Mouse (Mus musculus) hindbrain, postnatal 0 days (tissue): Measurements from ENCODE around the gene Fndc3b. TPM values are rescaled to one million over a fixed set of nuclear protein-coding genes. Genes with fewer than 3 reads are reported as not detected.

Experiments
- ATAC-seq: fragments of 200-750 bp; cut with Nextera tagmentation; 2 replicates; pipeline ENCODE4 v1.8.0; 2017; ENCODE audit warnings: mild to moderate bottlenecking, moderate TSS enrichment, moderate library complexity
- DNase-seq: peaks from one replicate; pipeline ENCODE4 v3.0.0-alpha.2; 2015; ENCODE audit warnings: low spot score
- H3K27ac ChIP-seq: fragments of 300-500 bp; sonication (generic); 2 replicates; pipeline ENCODE4 v1.5.1; 2014; ENCODE audit warnings: mild to moderate bottlenecking
- H3K27me3 ChIP-seq: fragments of 300-500 bp; sonication (generic); 2 replicates; pipeline ENCODE4 v1.6.1; 2014; ENCODE audit warnings: low read length, mixed read lengths; ENCODE audit not compliant: insufficient read depth
- H3K36me3 ChIP-seq: fragments of 300-500 bp; sonication (generic); 2 replicates; pipeline ENCODE4 v1.6.1; 2014; ENCODE audit warnings: low read length, mixed read lengths; ENCODE audit not compliant: insufficient read depth
- H3K4me1 ChIP-seq: fragments of 300-500 bp; sonication (generic); 2 replicates; pipeline ENCODE4 v1.6.1; 2014; ENCODE audit warnings: antibody characterized with exemption, low read length, mixed read lengths; ENCODE audit not compliant: insufficient read depth
- H3K4me2 ChIP-seq: fragments of 300-500 bp; sonication (generic); 2 replicates; pipeline ENCODE4 v1.6.1; 2014; ENCODE audit warnings: low read depth, mild to moderate bottlenecking, low read length, moderate library complexity, mixed read lengths
- H3K4me3 ChIP-seq: fragments of 300-500 bp; sonication (generic); 2 replicates; pipeline ENCODE4 v1.5.1; 2014; ENCODE audit warnings: low read length
- H3K9ac ChIP-seq: fragments of 300-500 bp; sonication (generic); replicated peaks from 2 replicates; pipeline ENCODE4 v1.6.1; 2014; ENCODE audit warnings: mild to moderate bottlenecking, low read length, moderate library complexity, mixed read lengths
- H3K9me3 ChIP-seq: fragments of 300-500 bp; sonication (generic); 2 replicates; pipeline ENCODE4 v1.6.1; 2016; ENCODE audit warnings: low read length, mixed read lengths
- CTCF ChIP-seq: IDR thresholded peaks from 2 replicates; pipeline ENCODE4 v1.5.1; 2016; ENCODE audit warnings: antibody characterized with exemption, control low read depth, low read depth
- WGBS: fragments of 180-500 bp; shearing (Covaris S2); extraction: QIAGEN DNeasy Blood & Tissue Kit; methylation state at CpG from one replicate; pipeline ENCODE4 v1.1.7; 2014; 5-methylcytosine and 5-hydroxymethylcytosine counted together
- polyA plus RNA-seq: library from polyadenylated mRNA; unstranded; fragments of >200 nt; fragmentation: Nextera tagmentation; extraction: Ambion mirVana; gene quantifications from 2 replicates; pipeline ENCODE4 v1.2.1, GENCODE M21; 2015
- total RNA-seq: library from RNA; depleted of rRNA; stranded (reverse); fragments of >200 nt; gene quantifications from 2 replicates; pipeline ENCODE4 v1.2.3, GENCODE M21; 2014

Fndc3b gene
- total and polyA plus RNA-seq, 2 experiments from 2014 or later: 4.6 to 16.0 TPM

GRCm38 (mm10) chr3:27728176-27728575 lies 17.1 kb upstream of the Fndc3b start:
- TF ChIP-seq CTCF: no peak
- Histone ChIP-seq H3K27ac (no peak overlapping the region), H3K4me2 (no peak overlapping the region), H3K36me3 (no peaks in the 10 kb centered on the region), H3K4me1 (no peaks in the 10 kb centered on the region), H3K4me3 (no peak overlapping the region), H3K27me3 (no peaks in the 10 kb centered on the region), H3K9ac (no peak overlapping the region), H3K9me3 (no peaks in the 10 kb centered on the region)
- 16% methylated on average over 7 of the region's 7 CpGs for WGBS
- ATAC-seq: no peak
- no peak for DNase-seq

- Histone ChIP-seq H3K4me2 (no peak overlapping the region), H3K27me3 (no peaks in the 10 kb centered on the region), H3K4me3 (no peak overlapping the region), H3K9ac (no peak overlapping the region), H3K9me3 (no peaks in the 10 kb centered on the region), H3K4me1 (no peaks in the 10 kb centered on the region), H3K36me3 (no peaks in the 10 kb centered on the region), H3K27ac (no peak overlapping the region)
- TF ChIP-seq CTCF: no peak
- no peak for ATAC-seq
- WGBS: 77% methylated on average over 6 of the region's 6 CpGs
- DNase-seq: no peak
Observed at GRCm38 (mm10) chr3:27725752-27726151, 14.6 kb upstream of the Fndc3b start.

- H3K36me3 ChIP-seq: no peaks in the 10 kb centered on the region
- H3K9ac ChIP-seq: no peak overlapping the region
- WGBS: 53% methylated on average over 8 of the region's 8 CpGs
- H3K27me3 ChIP-seq: no peaks in the 10 kb centered on the region
- DNase-seq (no peak), ATAC-seq (no peak)
- H3K9me3 ChIP-seq: no peaks in the 10 kb centered on the region
- no peak overlapping the region for H3K4me3 ChIP-seq
- no peaks in the 10 kb centered on the region for H3K4me1 ChIP-seq
- no peak for TF ChIP-seq CTCF
- H3K27ac ChIP-seq: no peak overlapping the region
- H3K4me2 ChIP-seq: no peak overlapping the region
Observed at GRCm38 (mm10) chr3:27724208-27724607, 13.1 kb upstream of the Fndc3b start.

GRCm38 (mm10) chr3:27718829-27719365 lies 7.8 kb upstream of the Fndc3b start:
- TF ChIP-seq CTCF: no peak
- H3K4me2 ChIP-seq: no peak overlapping the region
- 89% methylated on average over 5 of the region's 5 CpGs for WGBS
- no peak overlapping the region for H3K4me3 ChIP-seq
- no peaks in the 10 kb centered on the region for H3K4me1 ChIP-seq
- no peak for DNase-seq
- no peak overlapping the region for H3K9ac ChIP-seq
- H3K9me3 ChIP-seq: no peaks in the 10 kb centered on the region
- no peaks in the 10 kb centered on the region for H3K36me3 ChIP-seq
- no peak overlapping the region for H3K27ac ChIP-seq
- H3K27me3 ChIP-seq: no peaks in the 10 kb centered on the region
- ATAC-seq: no peak

- H3K4me1 ChIP-seq: no peaks in the 10 kb centered on the region
- H3K9me3 ChIP-seq: no peaks in the 10 kb centered on the region
- no peaks in the 10 kb centered on the region for H3K27me3 ChIP-seq
- no peaks in the 10 kb centered on the region for H3K36me3 ChIP-seq
- ATAC-seq (no peak), DNase-seq (no peak)
- no peak overlapping the region for H3K4me2 ChIP-seq
- H3K9ac ChIP-seq: no peak overlapping the region
- H3K4me3 ChIP-seq: no peak overlapping the region
- no peak overlapping the region for H3K27ac ChIP-seq
- TF ChIP-seq CTCF: no peak
- 70% methylated on average over 4 of the region's 4 CpGs for WGBS
Observed at GRCm38 (mm10) chr3:27713971-27714370, 2.9 kb upstream of the Fndc3b start.

- Histone ChIP-seq H3K9me3 (no peaks in the 10 kb centered on the region), H3K27me3 (no peaks in the 10 kb centered on the region), H3K4me3 (no peak overlapping the region), H3K27ac (no peak overlapping the region), H3K9ac (no peak overlapping the region), H3K4me1 (no peaks in the 10 kb centered on the region), H3K36me3 (no peaks in the 10 kb centered on the region), H3K4me2 (no peak overlapping the region)
- TF ChIP-seq CTCF: no peak
- 64% methylated on average over 6 of the region's 6 CpGs for WGBS
- no peak for DNase-seq
- ATAC-seq: no peak
Observed at GRCm38 (mm10) chr3:27712421-27712820, 1.3 kb upstream of the Fndc3b start.

- H3K9me3 ChIP-seq: no peaks in the 10 kb centered on the region
- H3K36me3 ChIP-seq: no peaks in the 10 kb centered on the region
- 1% methylated on average over 71 of the region's 86 CpGs for WGBS
- peak overlapping the region; percentile 65 for H3K4me2 ChIP-seq
- DNase-seq (peak; percentile 63), ATAC-seq (peak; percentile 61)
- TF ChIP-seq CTCF: no peak
- H3K4me3 ChIP-seq: peak overlapping the region; percentile 85
- H3K27ac ChIP-seq: peak overlapping the region; percentile 90
- no peaks in the 10 kb centered on the region for H3K27me3 ChIP-seq
- no peaks in the 10 kb centered on the region for H3K4me1 ChIP-seq
- peak overlapping the region; percentile 76 for H3K9ac ChIP-seq
Observed at GRCm38 (mm10) chr3:27709906-27710647, 1.0 kb downstream of the Fndc3b start.
